Mouse (Mus musculus): Measurements from ENCODE around the gene Tmtc2. TPM values are rescaled to one million over a fixed set of nuclear protein-coding genes. Genes with fewer than 3 reads are reported as not detected.

The Tmtc2 gene
- polyA plus RNA-seq, 1 experiment from 2014 or later, result 8.1 TPM

DNA sequence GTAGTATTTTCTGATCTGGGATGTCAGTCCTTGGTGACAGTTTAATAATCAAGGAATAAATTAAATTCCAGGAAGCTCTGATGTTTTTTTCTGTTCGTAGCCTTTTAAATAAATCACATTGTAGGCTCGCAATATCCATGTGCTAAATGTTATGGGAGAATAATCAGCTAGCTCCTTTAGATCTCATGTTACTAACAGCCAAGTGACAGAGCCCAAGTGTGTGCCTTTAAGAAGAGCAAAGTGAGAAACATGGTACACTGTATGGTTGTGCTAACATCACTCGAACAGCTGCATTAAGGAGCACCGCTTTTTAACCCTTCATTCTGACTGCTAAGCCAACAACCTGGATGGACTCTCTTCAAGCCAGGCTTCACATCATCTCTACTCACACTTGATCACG lies 146.2 kb downstream of the Tmtc2 start:
- no peaks in the 10 kb centered on the region for H3K36me3 ChIP-seq (ENCODE audit: control insufficient read depth, insufficient read depth, low read length)
- no peak overlapping the region for H3K4me3 ChIP-seq (replicated peaks; ENCODE audit: low read depth, low read length)
- 78% methylated on average over 5 of the region's 5 CpGs for WGBS
- DNase-seq (no peak), ATAC-seq (ENCODE audit: low FRiP score, low TSS enrichment) (no peak)
- H3K4me1 ChIP-seq (ENCODE audit: control insufficient read depth, insufficient read depth, low read length), result 0 out of 2 replicates have a peak, but pooled peaks cover 8% of the 10 kb centered on the region
- H3K9ac ChIP-seq (replicated peaks; ENCODE audit: low read length), result no peak overlapping the region
- H3K27ac ChIP-seq (replicated peaks; ENCODE audit: low read depth, low read length), result no peak overlapping the region
- H3K27me3 ChIP-seq (ENCODE audit: control insufficient read depth, insufficient read depth, low read length), result no peaks in the 10 kb centered on the region
- no peaks in the 10 kb centered on the region for H3K9me3 ChIP-seq (ENCODE audit: control insufficient read depth, low read length)
- H3K4me2 ChIP-seq (ENCODE audit: low read length), result no peak overlapping the region

DNA sequence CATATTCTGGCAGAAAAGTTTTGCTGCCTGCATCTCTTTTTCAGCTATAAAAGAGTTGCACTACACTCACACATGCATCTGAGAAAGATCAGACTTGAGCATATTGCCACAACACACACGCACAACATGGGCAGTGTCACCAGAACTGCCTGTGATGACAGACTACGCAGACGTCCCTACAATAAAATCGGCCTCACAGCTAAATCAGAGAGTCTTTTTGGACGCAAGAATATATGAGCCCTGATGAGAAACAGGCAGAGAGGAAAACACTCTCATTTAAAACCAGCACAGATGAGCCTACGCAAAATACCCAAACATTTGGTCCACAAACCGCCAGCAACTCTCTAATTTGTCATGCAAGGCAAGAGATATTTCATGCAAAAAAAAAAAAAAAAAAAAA lies 146.6 kb downstream of the Tmtc2 start:
- H3K9me3 ChIP-seq (ENCODE audit: control insufficient read depth, low read length), result no peaks in the 10 kb centered on the region
- no peak overlapping the region for H3K4me2 ChIP-seq (ENCODE audit: low read length)
- 0 out of 2 replicates have a peak, but pooled peaks cover 8% of the 10 kb centered on the region for H3K4me1 ChIP-seq (ENCODE audit: control insufficient read depth, insufficient read depth, low read length)
- H3K36me3 ChIP-seq (ENCODE audit: control insufficient read depth, insufficient read depth, low read length), result no peaks in the 10 kb centered on the region
- WGBS, result 91% methylated on average over 7 of the region's 7 CpGs
- ATAC-seq (ENCODE audit: low FRiP score, low TSS enrichment) (no peak), DNase-seq (no peak)
- no peaks in the 10 kb centered on the region for H3K27me3 ChIP-seq (ENCODE audit: control insufficient read depth, insufficient read depth, low read length)
- no peak overlapping the region for H3K9ac ChIP-seq (replicated peaks; ENCODE audit: low read length)
- no peak overlapping the region for H3K27ac ChIP-seq (replicated peaks; ENCODE audit: low read depth, low read length)
- no peak overlapping the region for H3K4me3 ChIP-seq (replicated peaks; ENCODE audit: low read depth, low read length)

DNA sequence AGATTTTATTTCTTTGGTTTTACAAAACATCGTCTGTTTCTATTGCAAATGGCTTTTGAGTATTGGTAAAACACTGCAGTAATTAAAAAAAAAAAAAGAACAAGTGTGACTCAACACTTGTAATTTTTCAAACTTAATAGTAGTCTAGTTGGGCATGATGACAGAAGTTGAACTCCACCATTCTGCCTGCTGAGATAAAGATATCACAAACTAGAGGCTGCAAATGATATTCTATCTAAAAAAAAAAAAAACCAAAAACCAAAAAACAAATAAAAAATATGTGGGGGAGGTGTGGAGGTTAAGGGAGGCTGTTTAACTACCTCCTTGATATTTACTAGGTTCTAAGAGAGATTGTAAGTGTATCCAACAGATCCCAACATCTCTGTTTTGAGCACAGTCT lies 149.2 kb downstream of the Tmtc2 start:
- Histone ChIP-seq H3K36me3 (ENCODE audit: control insufficient read depth, insufficient read depth, low read length) (no peaks in the 10 kb centered on the region), H3K9ac (replicated peaks; ENCODE audit: low read length) (no peak overlapping the region), H3K27me3 (ENCODE audit: control insufficient read depth, insufficient read depth, low read length) (no peaks in the 10 kb centered on the region), H3K4me3 (replicated peaks; ENCODE audit: low read depth, low read length) (no peak overlapping the region), H3K4me1 (ENCODE audit: control insufficient read depth, insufficient read depth, low read length) (0 out of 2 replicates have a peak, but pooled peaks cover 8% of the 10 kb centered on the region), H3K9me3 (ENCODE audit: control insufficient read depth, low read length) (no peaks in the 10 kb centered on the region), H3K4me2 (ENCODE audit: low read length) (no peak overlapping the region), H3K27ac (replicated peaks; ENCODE audit: low read depth, low read length) (no peak overlapping the region)
- ATAC-seq (ENCODE audit: low FRiP score, low TSS enrichment) (no peak), DNase-seq (no peak)
- WGBS, result 98% methylated on average over 1 of the region's 1 CpGs

- H3K27ac ChIP-seq (replicated peaks; ENCODE audit: low read depth, low read length), result no peak overlapping the region
- DNase-seq, result no peak
- no peaks in the 10 kb centered on the region for H3K27me3 ChIP-seq (ENCODE audit: control insufficient read depth, insufficient read depth, low read length)
- H3K4me2 ChIP-seq (ENCODE audit: low read length), result no peak overlapping the region
- 69% methylated on average over 3 of the region's 3 CpGs for WGBS
- H3K9me3 ChIP-seq (ENCODE audit: control insufficient read depth, low read length), result no peaks in the 10 kb centered on the region
- 0 out of 2 replicates have a peak, but pooled peaks cover 8% of the 10 kb centered on the region for H3K4me1 ChIP-seq (ENCODE audit: control insufficient read depth, insufficient read depth, low read length)
- ATAC-seq (ENCODE audit: low FRiP score, low TSS enrichment), result no peak
- H3K4me3 ChIP-seq (replicated peaks; ENCODE audit: low read depth, low read length), result no peak overlapping the region
- H3K9ac ChIP-seq (replicated peaks; ENCODE audit: low read length), result no peak overlapping the region
- no peaks in the 10 kb centered on the region for H3K36me3 ChIP-seq (ENCODE audit: control insufficient read depth, insufficient read depth, low read length)
Measured at GRCm38 (mm10) chr10:105423187-105423586, 151.1 kb downstream of the Tmtc2 start.

DNA sequence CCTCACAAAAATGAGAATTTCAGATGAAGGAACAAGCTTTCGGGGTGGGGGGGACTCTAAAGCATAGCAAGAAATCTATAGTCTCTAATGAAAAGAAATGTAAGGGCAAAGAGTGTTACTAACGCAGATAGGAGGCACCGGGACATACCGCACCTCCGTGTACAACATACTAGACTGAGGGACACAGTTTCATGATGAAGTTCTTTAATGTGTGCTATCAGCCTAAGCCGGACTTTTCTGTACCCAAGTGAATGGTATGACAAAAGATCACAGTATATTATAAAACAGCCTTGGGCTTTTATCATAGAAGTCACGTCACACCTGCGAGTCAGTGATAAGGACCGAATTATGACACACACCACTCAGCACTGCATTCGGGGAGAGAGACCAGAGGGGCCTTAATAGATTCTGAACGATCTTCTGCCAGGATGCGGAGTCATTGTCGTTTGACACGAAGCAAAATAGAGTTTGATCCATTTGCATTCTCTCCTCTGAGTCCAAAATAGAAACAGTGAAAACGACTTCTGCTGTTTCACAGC lies 156.3 kb downstream of the Tmtc2 start:
- H3K4me2 ChIP-seq (ENCODE audit: low read length), result no peak overlapping the region
- no peak overlapping the region for H3K27ac ChIP-seq (replicated peaks; ENCODE audit: low read depth, low read length)
- DNase-seq, result peak; percentile 43
- 0 out of 2 replicates have a peak, but pooled peaks have one; percentile 34 for ATAC-seq (ENCODE audit: low FRiP score, low TSS enrichment)
- H3K9ac ChIP-seq (replicated peaks; ENCODE audit: low read length), result no peak overlapping the region
- H3K4me1 ChIP-seq (ENCODE audit: control insufficient read depth, insufficient read depth, low read length), result no peaks in the 10 kb centered on the region
- 72% methylated on average over 15 of the region's 15 CpGs for WGBS
- no peaks in the 10 kb centered on the region for H3K36me3 ChIP-seq (ENCODE audit: control insufficient read depth, insufficient read depth, low read length)
- H3K27me3 ChIP-seq (ENCODE audit: control insufficient read depth, insufficient read depth, low read length), result no peaks in the 10 kb centered on the region
- no peak overlapping the region for H3K4me3 ChIP-seq (replicated peaks; ENCODE audit: low read depth, low read length)
- no peaks in the 10 kb centered on the region for H3K9me3 ChIP-seq (ENCODE audit: control insufficient read depth, low read length)

- ATAC-seq (ENCODE audit: low FRiP score, low TSS enrichment), result no peak
- Histone ChIP-seq H3K27ac (replicated peaks; ENCODE audit: low read depth, low read length) (no peak overlapping the region), H3K27me3 (ENCODE audit: control insufficient read depth, insufficient read depth, low read length) (no peaks in the 10 kb centered on the region), H3K36me3 (ENCODE audit: control insufficient read depth, insufficient read depth, low read length) (no peaks in the 10 kb centered on the region), H3K4me3 (replicated peaks; ENCODE audit: low read depth, low read length) (no peak overlapping the region), H3K9ac (replicated peaks; ENCODE audit: low read length) (no peak overlapping the region), H3K4me1 (ENCODE audit: control insufficient read depth, insufficient read depth, low read length) (no peaks in the 10 kb centered on the region), H3K4me2 (ENCODE audit: low read length) (no peak overlapping the region), H3K9me3 (ENCODE audit: control insufficient read depth, low read length) (no peaks in the 10 kb centered on the region)
- 80% methylated on average over 4 of the region's 4 CpGs for WGBS
- DNase-seq, result no peak
Measured at GRCm38 (mm10) chr10:105416601-105417000, 157.7 kb downstream of the Tmtc2 start.

DNA sequence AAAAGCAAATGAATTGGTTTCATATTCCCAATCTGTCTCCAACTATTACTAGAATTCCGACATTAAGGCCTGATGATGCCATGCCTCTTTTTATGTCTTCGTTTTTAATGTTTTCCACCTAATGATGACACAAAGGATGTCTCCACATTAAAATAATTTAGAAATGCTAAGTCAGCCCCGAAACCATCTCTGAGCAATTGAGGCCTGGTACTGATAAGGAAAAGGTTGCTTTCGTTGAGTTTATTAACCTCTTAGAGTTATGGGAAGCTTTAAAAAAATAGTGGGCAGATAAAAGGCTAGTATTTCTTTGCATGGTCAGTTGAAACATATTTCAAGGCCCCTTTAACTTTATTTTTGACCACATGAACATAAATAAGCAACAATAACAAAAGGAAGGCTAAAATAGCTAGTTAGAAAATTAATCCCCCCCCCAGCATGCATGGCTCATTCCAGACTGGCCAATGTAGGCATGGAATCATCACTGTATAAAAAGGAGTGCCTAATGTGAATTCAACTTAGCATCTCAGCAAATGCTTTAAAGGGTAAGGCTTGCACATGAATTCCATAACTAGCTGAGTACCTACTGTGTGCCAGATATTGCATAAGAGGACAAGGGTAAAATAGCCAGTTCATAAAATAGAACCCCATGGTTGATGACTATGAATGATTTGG lies 168.3 kb downstream of the Tmtc2 start:
- Histone ChIP-seq H3K27me3 (ENCODE audit: control insufficient read depth, insufficient read depth, low read length) (no peaks in the 10 kb centered on the region), H3K4me1 (ENCODE audit: control insufficient read depth, insufficient read depth, low read length) (0 out of 2 replicates have a peak, but pooled peaks cover 6% of the 10 kb centered on the region), H3K4me3 (replicated peaks; ENCODE audit: low read depth, low read length) (no peak overlapping the region), H3K9me3 (ENCODE audit: control insufficient read depth, low read length) (no peaks in the 10 kb centered on the region), H3K4me2 (ENCODE audit: low read length) (no peak overlapping the region), H3K27ac (replicated peaks; ENCODE audit: low read depth, low read length) (no peak overlapping the region), H3K36me3 (ENCODE audit: control insufficient read depth, insufficient read depth, low read length) (no peaks in the 10 kb centered on the region), H3K9ac (replicated peaks; ENCODE audit: low read length) (no peak overlapping the region)
- 96% methylated on average over 4 of the region's 4 CpGs for WGBS
- no peak for ATAC-seq (ENCODE audit: low FRiP score, low TSS enrichment)
- no peak for DNase-seq

DNA sequence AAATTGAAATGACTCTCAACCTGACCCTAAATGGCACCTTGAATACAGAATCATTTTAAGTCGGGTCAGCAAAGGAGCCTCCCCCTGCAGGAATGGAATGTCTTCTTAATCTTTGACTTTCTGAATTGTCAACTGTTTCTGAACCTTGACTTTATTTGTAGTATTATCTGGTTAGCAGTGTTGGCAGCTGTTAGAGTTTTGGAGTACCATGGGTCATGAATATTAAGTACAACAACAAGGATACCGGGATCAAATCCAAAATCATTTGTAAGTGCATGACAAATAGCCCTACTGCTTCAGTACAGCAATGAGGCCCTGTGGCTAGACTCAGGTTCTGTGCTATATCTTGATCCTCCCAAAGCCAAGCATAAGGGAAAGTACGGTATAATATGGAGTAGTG lies 170.3 kb downstream of the Tmtc2 start:
- WGBS, result 78% methylated on average over 3 of the region's 3 CpGs
- DNase-seq (no peak), ATAC-seq (ENCODE audit: low FRiP score, low TSS enrichment) (no peak)
- no peaks in the 10 kb centered on the region for H3K27me3 ChIP-seq (ENCODE audit: control insufficient read depth, insufficient read depth, low read length)
- 0 out of 2 replicates have a peak, but pooled peaks cover 6% of the 10 kb centered on the region for H3K4me1 ChIP-seq (ENCODE audit: control insufficient read depth, insufficient read depth, low read length)
- H3K36me3 ChIP-seq (ENCODE audit: control insufficient read depth, insufficient read depth, low read length), result no peaks in the 10 kb centered on the region
- H3K27ac ChIP-seq (replicated peaks; ENCODE audit: low read depth, low read length), result no peak overlapping the region
- H3K4me2 ChIP-seq (ENCODE audit: low read length), result no peak overlapping the region
- H3K9ac ChIP-seq (replicated peaks; ENCODE audit: low read length), result no peak overlapping the region
- no peak overlapping the region for H3K4me3 ChIP-seq (replicated peaks; ENCODE audit: low read depth, low read length)
- no peaks in the 10 kb centered on the region for H3K9me3 ChIP-seq (ENCODE audit: control insufficient read depth, low read length)

DNA sequence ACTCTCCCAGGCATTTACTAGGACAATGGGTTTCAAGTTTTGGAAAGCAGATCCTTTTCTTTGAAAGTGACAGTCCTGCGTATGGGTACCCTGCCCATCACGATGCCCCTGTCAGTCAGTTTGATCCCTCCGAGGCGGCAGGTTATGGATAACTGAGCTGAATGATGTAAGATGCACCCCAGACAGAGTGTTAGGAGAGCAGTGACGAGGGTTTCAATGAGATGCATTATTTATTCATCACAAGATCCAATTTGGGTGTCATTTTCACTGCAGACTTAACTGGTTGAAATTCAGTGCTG lies 171.8 kb downstream of the Tmtc2 start:
- Histone ChIP-seq H3K4me2 (ENCODE audit: low read length) (peak overlapping the region; percentile 37), H3K9ac (replicated peaks; ENCODE audit: low read length) (no peak overlapping the region), H3K27me3 (ENCODE audit: control insufficient read depth, insufficient read depth, low read length) (no peaks in the 10 kb centered on the region), H3K36me3 (ENCODE audit: control insufficient read depth, insufficient read depth, low read length) (no peaks in the 10 kb centered on the region), H3K9me3 (ENCODE audit: control insufficient read depth, low read length) (no peaks in the 10 kb centered on the region), H3K4me3 (replicated peaks; ENCODE audit: low read depth, low read length) (no peak overlapping the region), H3K27ac (replicated peaks; ENCODE audit: low read depth, low read length) (peak overlapping the region; percentile 32; the same call in 1 of the 2 replicates), H3K4me1 (ENCODE audit: control insufficient read depth, insufficient read depth, low read length) (0 out of 2 replicates have a peak, but pooled peaks cover 6% of the 10 kb centered on the region)
- DNase-seq (peak; percentile 63), ATAC-seq (ENCODE audit: low FRiP score, low TSS enrichment) (peak; percentile 75)
- WGBS, result 15% methylated on average over 5 of the region's 5 CpGs
